Mouse (Mus musculus): ENCODE data around the gene Gm21985. TPM values are rescaled to one million over a fixed set of nuclear protein-coding genes. Genes with fewer than 3 reads are reported as not detected.
"Not testable (repeated sequence)": the region's sequence is repeated elsewhere in the genome, so short reads cannot be mapped to it uniquely, and the experiment has no call there.

The Gm21985 gene
- total and polyA plus RNA-seq, 3 experiments: 0.51 TPM; not detected in 2

GRCm38 (mm10) chr2:112448046-112448445 is 181.9 kb downstream of the Gm21985 start:
- in situ Hi-C loops (cut with MboI; ENCODE audit: low pct_ligation_motif_present, low pct_unique_long_range_greater_than_20kb, low sequenced_read_pairs); H3K4me2 ChIP-seq (ENCODE audit: insufficient read depth, low read depth, poor library complexity, severe bottlenecking); H3K79me2 ChIP-seq (replicated peaks; ENCODE audit: control insufficient read depth, extremely low read depth, insufficient read depth, poor library complexity, severe bottlenecking); H3K27me3 ChIP-seq (replicated peaks); H3K27ac ChIP-seq (ENCODE audit: insufficient read depth, low read depth); H3K9me3 ChIP-seq (replicated peaks; ENCODE audit: low read length); H3K9ac ChIP-seq (ENCODE audit: insufficient read depth, low read depth); DNase-seq (ENCODE audit: extremely low read depth); H3K4me3 ChIP-seq (replicated peaks in 1 of 3; ENCODE audit: low read depth in 2 of 3, low read length in 2 of 3, poor library complexity in 1 of 3); dilution Hi-C loops (cut with MboI; ENCODE audit: extremely low pct_ligation_motif_present, extremely low pct_unique_long_range_greater_than_20kb, low sequenced_read_pairs); H3K36me3 ChIP-seq (replicated peaks in 1 of 2; ENCODE audit: control insufficient read depth in 1 of 2, insufficient read depth in 1 of 2, low read length in 1 of 2): not testable (repeated sequence)
- TF ChIP-seq IRF4 (IDR thresholded peaks at IDR 0.05; ENCODE audit: low read depth, low read length): peak; percentile 52; the same call in 1 of the 2 replicates
- H3K4me1 ChIP-seq (ENCODE audit: control insufficient read depth in 1 of 2, insufficient read depth in 2 of 2): peaks cover 3 to 22% of the 10 kb centered on the region in 2 experiments; a peak in 3 of 4 replicates

- Histone ChIP-seq H3K4me2 (ENCODE audit: insufficient read depth, low read depth, poor library complexity, severe bottlenecking) (no peak overlapping the region), H3K27ac (ENCODE audit: insufficient read depth, low read depth) (no peak overlapping the region), H3K9me3 (replicated peaks; ENCODE audit: low read length) (no peaks in the 10 kb centered on the region), H3K9ac (ENCODE audit: insufficient read depth, low read depth) (no peak overlapping the region), H3K36me3 (replicated peaks in 1 of 2; ENCODE audit: control insufficient read depth in 1 of 2, insufficient read depth in 1 of 2, low read length in 1 of 2) (no peaks in the 10 kb centered on the region), H3K4me3 (replicated peaks in 1 of 3; ENCODE audit: low read depth in 2 of 3, low read length in 2 of 3, poor library complexity in 1 of 3) (no peak overlapping the region), H3K79me2 (replicated peaks; ENCODE audit: control insufficient read depth, extremely low read depth, insufficient read depth, poor library complexity, severe bottlenecking) (no peaks in the 10 kb centered on the region), H3K4me1 (ENCODE audit: control insufficient read depth in 1 of 2, insufficient read depth in 2 of 2) (peaks cover 3 to 22% of the 10 kb centered on the region in 2 experiments; a peak in 3 of 4 replicates), H3K27me3 (replicated peaks) (no peaks in the 10 kb centered on the region)
- dilution Hi-C loops (cut with MboI; ENCODE audit: extremely low pct_ligation_motif_present, extremely low pct_unique_long_range_greater_than_20kb, low sequenced_read_pairs) (no loop called here), in situ Hi-C loops (cut with MboI; ENCODE audit: low pct_ligation_motif_present, low pct_unique_long_range_greater_than_20kb, low sequenced_read_pairs) (no loop called here)
- TF ChIP-seq CTCF (conservative IDR thresholded peaks at IDR 0.05 in 1 of 2, IDR thresholded peaks at IDR 0.05 in 1 of 2; ENCODE audit: low read depth in 2 of 2, low read length in 2 of 2): no peak
- no peak for TF ChIP-seq MYC (IDR thresholded peaks at IDR 0.05; ENCODE audit: low read depth, low read length)
- TF ChIP-seq MAX (IDR thresholded peaks at IDR 0.05; ENCODE audit: low read length): no peak
- no peak for TF ChIP-seq POLR2AphosphoS2 (IDR thresholded peaks at IDR 0.05; ENCODE audit: low read depth, low read length)
- DNase-seq (ENCODE audit: extremely low read depth): no peak
Measured at GRCm38 (mm10) chr2:112448510-112449059, 182.5 kb downstream of the Gm21985 start.

DNA sequence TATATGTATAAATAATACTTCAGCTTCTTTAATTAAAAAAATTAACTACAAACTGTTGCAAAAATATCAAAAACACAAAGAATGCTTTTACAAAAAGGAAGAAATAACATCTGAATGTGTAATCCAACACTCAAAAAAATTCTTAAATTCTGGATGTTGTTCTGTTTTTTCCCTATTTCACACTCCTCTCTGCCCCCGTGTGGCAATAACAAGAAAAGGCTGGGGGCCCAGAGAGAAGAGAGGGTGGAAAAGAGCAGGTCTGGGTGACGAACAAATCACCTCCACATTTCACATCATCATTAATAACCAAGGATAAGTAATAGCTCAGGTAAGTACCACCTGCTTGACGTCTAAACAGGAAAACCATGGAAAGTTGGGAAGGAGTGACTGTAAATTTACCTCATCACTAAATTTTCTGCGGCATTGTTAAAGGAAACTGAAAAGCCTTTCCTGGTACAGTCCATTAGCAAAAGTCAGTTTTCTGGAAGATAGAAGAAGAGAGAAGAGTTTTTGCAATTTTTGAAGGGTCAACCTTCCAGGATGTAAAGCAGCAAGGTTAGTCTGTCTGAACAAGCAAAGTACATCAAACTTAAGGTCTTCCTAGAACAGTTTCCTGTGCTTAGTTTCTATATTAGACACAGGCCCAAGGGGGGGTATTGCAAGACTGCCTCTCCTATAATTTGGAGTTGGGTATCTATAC is 183.6 kb downstream of the Gm21985 start:
- Histone ChIP-seq H3K4me3 (replicated peaks in 1 of 3; ENCODE audit: low read depth in 2 of 3, low read length in 2 of 3, poor library complexity in 1 of 3) (no peak overlapping the region), H3K9ac (ENCODE audit: insufficient read depth, low read depth) (peak overlapping the region; percentile 48), H3K4me2 (ENCODE audit: insufficient read depth, low read depth, poor library complexity, severe bottlenecking) (peak overlapping the region; percentile 87), H3K36me3 (replicated peaks in 1 of 2; ENCODE audit: control insufficient read depth in 1 of 2, insufficient read depth in 1 of 2, low read length in 1 of 2) (no peaks in the 10 kb centered on the region), H3K4me1 (ENCODE audit: control insufficient read depth in 1 of 2, insufficient read depth in 2 of 2) (peaks cover 3 to 27% of the 10 kb centered on the region in 2 experiments; a peak in 3 of 4 replicates), H3K9me3 (replicated peaks; ENCODE audit: low read length) (no peaks in the 10 kb centered on the region), H3K27me3 (replicated peaks) (no peaks in the 10 kb centered on the region), H3K27ac (ENCODE audit: insufficient read depth, low read depth) (no peak overlapping the region), H3K79me2 (replicated peaks; ENCODE audit: control insufficient read depth, extremely low read depth, insufficient read depth, poor library complexity, severe bottlenecking) (no peaks in the 10 kb centered on the region)
- dilution Hi-C loops (cut with MboI; ENCODE audit: extremely low pct_ligation_motif_present, extremely low pct_unique_long_range_greater_than_20kb, low sequenced_read_pairs): no loop called here
- in situ Hi-C loops (cut with MboI; ENCODE audit: low pct_ligation_motif_present, low pct_unique_long_range_greater_than_20kb, low sequenced_read_pairs): loop anchor here (10.0 kb wide), 1 partner anchor 75 kb away; the partner anchor contains the start of gene Katnbl1
- peak; percentile 55 for DNase-seq (ENCODE audit: extremely low read depth)
- TF ChIP-seq SMC3 (IDR thresholded peaks at IDR 0.05; ENCODE audit: low read depth, low read length) (peak; percentile 73), CHD1 (IDR thresholded peaks at IDR 0.05; ENCODE audit: low read depth, low read length) (peak; percentile 76; the same call in 1 of the 2 replicates), JUN (IDR thresholded peaks at IDR 0.05; ENCODE audit: insufficient read depth, low read depth, low read length) (no peak), KAT2A (IDR thresholded peaks at IDR 0.05; ENCODE audit: insufficient replicate concordance, low read length) (no peak), SIN3A (IDR thresholded peaks at IDR 0.05; ENCODE audit: low read length) (0 out of 2 replicates have a peak, but pooled peaks have one; percentile 54), MAZ (IDR thresholded peaks at IDR 0.05; ENCODE audit: low read depth, low read length) (peak; percentile 82; the same call in 1 of the 2 replicates), RAD21 (IDR thresholded peaks at IDR 0.05; ENCODE audit: low read depth, low read length) (peak; percentile 45), CTCF (conservative IDR thresholded peaks at IDR 0.05 in 1 of 2, IDR thresholded peaks at IDR 0.05 in 1 of 2; ENCODE audit: low read depth in 2 of 2, low read length in 2 of 2) (peak in 1 of 2 experiments; percentile 78; a peak in 3 of 4 replicates), UBTF (IDR thresholded peaks at IDR 0.05; ENCODE audit: low read depth, low read length) (no peak), ZMIZ1 (IDR thresholded peaks at IDR 0.05; ENCODE audit: low read depth, low read length) (no peak), NELFE (IDR thresholded peaks at IDR 0.05; ENCODE audit: low read depth, low read length) (no peak), HCFC1 (IDR thresholded peaks at IDR 0.05; ENCODE audit: low read depth, low read length) (no peak), PAX5 (IDR thresholded peaks at IDR 0.05; ENCODE audit: low read length) (no peak), TCF12 (IDR thresholded peaks at IDR 0.05; ENCODE audit: low read depth, low read length) (no peak), MXI1 (IDR thresholded peaks at IDR 0.05; ENCODE audit: low read depth, low read length) (0 out of 2 replicates have a peak, but pooled peaks have one; percentile 22), RCOR1 (conservative IDR thresholded peaks at IDR 0.05; ENCODE audit: low read depth, low read length) (no peak), ZKSCAN1 (IDR thresholded peaks at IDR 0.05; ENCODE audit: borderline replicate concordance, low read depth, low read length) (no peak), JUND (conservative IDR thresholded peaks at IDR 0.05; ENCODE audit: low read depth, low read length) (no peak), USF1 (IDR thresholded peaks at IDR 0.05; ENCODE audit: low read depth, low read length) (no peak), BHLHE40 (IDR thresholded peaks at IDR 0.05; ENCODE audit: low read depth, low read length) (no peak)
